Mouse (Mus musculus) left cerebral cortex, postnatal 10 days (tissue): ENCODE measurements around the gene Polk. TPM values are rescaled to one million over a fixed set of nuclear protein-coding genes. Genes with fewer than 3 reads are reported as not detected.

Experiments used
- DNase-seq, 2 experiments: peaks; one replicate each; pipeline ENCODE4 v3.0.0; 2021 to 2022; ENCODE audit warnings: low spot score in 2 of 2, mixed read lengths in 1 of 2; ENCODE audit errors: extremely low spot score in 1 of 2
- intact Hi-C: fragments of 180-260 bp; cut with DNase I; formaldehyde crosslinking; loops from one replicate; pipeline ENCODE4 v1.15.1; 2025
- total RNA-seq, 2 experiments: library from RNA; stranded (reverse); gene quantifications; 2 replicates each; pipeline ENCODE4 v1.2.3; 2021

Gene Polk
- 10 to 100 TPM in 1 of 2 experiments, 1 to 10 TPM in 1; 9.7 to 11.0 TPM for total RNA-seq

- intact Hi-C loops = no loop called here
- peak; percentile 94 to 98 for DNase-seq
These were observed at the start of gene Polk, which contains the start of gene Col4a3bp for GRCm38 (mm10) chr13:96542081-96542889. Gene Polk, minus strand, starts transcription at chr13:96542579. Gene Col4a3bp, plus strand, starts transcription at chr13:96542618.

GRCm38 (mm10) chr13:96588642-96589041 is 46.3 kb upstream of the Polk start:
- no peak for DNase-seq
- intact Hi-C loops = no loop called here

GRCm38 (mm10) chr13:96586540-96586939 is 44.2 kb upstream of the Polk start:
- no peak for DNase-seq
- intact Hi-C loops = no loop called here

GRCm38 (mm10) chr13:96584201-96584600 is 41.8 kb upstream of the Polk start:
- intact Hi-C loops = no loop called here
- DNase-seq = no peak

GRCm38 (mm10) chr13:96579979-96580378 is 37.6 kb upstream of the Polk start:
- DNase-seq = no peak
- intact Hi-C loops = no loop called here

GRCm38 (mm10) chr13:96579104-96579503 is 36.7 kb upstream of the Polk start:
- intact Hi-C loops = no loop called here
- no peak for DNase-seq

GRCm38 (mm10) chr13:96574170-96574569 is 31.8 kb upstream of the Polk start:
- intact Hi-C loops = no loop called here
- no peak for DNase-seq

GRCm38 (mm10) chr13:96571016-96571361 is 28.6 kb upstream of the Polk start:
- intact Hi-C loops = no loop called here
- DNase-seq = no peak

- no peak for DNase-seq
- intact Hi-C loops = no loop called here
These were observed 28.1 kb upstream of the Polk start for GRCm38 (mm10) chr13:96570313-96571015.

- intact Hi-C loops = no loop called here
- no peak for DNase-seq
These were observed 25.6 kb upstream of the Polk start for GRCm38 (mm10) chr13:96567977-96568376.

- intact Hi-C loops = no loop called here
- no peak for DNase-seq
These were observed 12.7 kb upstream of the Polk start for GRCm38 (mm10) chr13:96555099-96555498.

- intact Hi-C loops = no loop called here
- DNase-seq = no peak
These were observed 5.6 kb upstream of the Polk start for GRCm38 (mm10) chr13:96547941-96548340.

GRCm38 (mm10) chr13:96547250-96547649 is 4.9 kb upstream of the Polk start:
- intact Hi-C loops = no loop called here
- DNase-seq = no peak

GRCm38 (mm10) chr13:96544506-96544905 is 2.1 kb upstream of the Polk start:
- DNase-seq = no peak
- intact Hi-C loops = no loop called here

GRCm38 (mm10) chr13:96542901-96543891 is 817 bp upstream of the Polk start:
- intact Hi-C loops = no loop called here
- DNase-seq = peak; percentile 56 to 74

GRCm38 (mm10) chr13:96541381-96541780 is 998 bp downstream of the Polk start:
- intact Hi-C loops = no loop called here
- no peak for DNase-seq

GRCm38 (mm10) chr13:96538103-96538502 is 4.3 kb downstream of the Polk start:
- no peak for DNase-seq
- intact Hi-C loops = no loop called here

- intact Hi-C loops = no loop called here
- no peak for DNase-seq
These were observed 5.4 kb downstream of the Polk start for GRCm38 (mm10) chr13:96536821-96537572.
